Mouse (Mus musculus): ENCODE measurements around the gene Sspn. TPM values are rescaled to one million over a fixed set of nuclear protein-coding genes. Genes with fewer than 3 reads are reported as not detected.

The Sspn gene
- total RNA-seq, 2 experiments from 2014 or later, result not detected

DNA sequence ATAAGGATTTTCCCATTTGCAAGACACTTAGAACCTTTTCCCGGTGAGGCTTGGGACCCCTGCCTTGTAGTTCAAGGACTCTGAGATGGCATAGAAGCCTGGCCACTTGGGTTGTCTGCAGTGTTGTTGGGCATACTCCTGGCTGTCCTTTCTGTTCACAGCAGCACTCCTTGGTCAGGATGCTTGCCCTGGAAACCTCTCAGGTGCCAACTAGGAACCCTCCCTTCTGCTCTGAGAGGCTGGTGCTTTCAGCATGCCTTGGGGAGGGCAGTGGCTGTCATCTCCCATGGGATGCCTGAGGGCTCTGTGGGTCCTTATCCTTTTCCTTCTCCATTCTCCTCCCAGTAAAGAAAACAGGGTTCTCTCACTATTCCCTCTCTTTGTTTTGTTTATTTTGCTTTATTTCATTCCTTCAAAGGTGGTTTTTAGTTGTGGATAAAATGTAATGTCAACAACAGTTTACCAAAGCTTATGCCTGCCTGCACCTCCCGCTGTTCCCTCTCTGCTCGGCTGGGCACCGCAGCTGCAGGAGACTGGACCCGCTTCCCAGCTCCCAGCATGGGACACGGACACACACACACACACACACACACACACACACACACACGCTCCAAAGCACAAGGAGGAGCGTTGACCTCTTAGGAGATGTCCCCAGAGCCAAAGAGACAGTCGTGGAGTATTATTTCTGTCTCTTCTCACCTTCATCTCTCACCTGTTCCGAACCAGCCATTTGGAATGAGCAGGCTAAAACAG, 77.9 kb downstream of the Sspn start:
- no peak for ATAC-seq (ENCODE audit: poor library complexity, severe bottlenecking)

DNA sequence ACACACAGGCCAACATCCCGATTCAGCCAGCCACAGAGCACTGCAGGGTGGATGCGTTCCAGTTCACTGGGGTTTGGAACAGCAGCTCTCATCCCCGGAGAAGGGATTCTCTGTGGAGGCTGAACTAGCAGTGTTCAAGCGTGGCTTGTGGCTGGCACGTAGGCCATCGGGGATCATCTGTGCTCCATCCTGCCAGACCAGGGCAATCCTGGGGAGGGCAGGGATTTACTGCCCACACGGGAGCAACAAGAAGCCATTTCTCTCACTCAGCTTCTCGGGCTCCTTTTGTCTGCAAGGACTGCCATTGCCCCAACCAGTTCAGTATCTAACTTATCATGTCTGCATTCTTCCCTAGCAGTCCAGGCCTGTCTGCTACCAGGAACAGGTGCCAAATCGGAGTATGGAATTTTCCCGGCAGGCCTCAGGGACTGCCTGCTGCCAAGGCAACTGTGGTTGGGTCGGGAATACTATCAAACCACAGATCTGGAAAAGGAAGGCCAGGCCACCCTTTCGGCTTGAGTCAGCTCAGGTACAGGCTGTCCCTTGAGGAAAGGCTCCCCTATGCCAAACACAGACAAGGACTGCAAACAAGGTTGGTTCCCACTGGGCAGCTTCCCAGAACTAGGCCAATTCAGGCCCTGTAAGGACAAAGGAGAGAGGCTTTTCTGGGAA, 78.8 kb downstream of the Sspn start:
- no peak for ATAC-seq (ENCODE audit: poor library complexity, severe bottlenecking)

GRCm38 (mm10) chr6:146014312-146014711, 82.9 kb downstream of the Sspn start:
- ATAC-seq (ENCODE audit: poor library complexity, severe bottlenecking), result peak; percentile 55

Other genes starting within 250 kb of the Sspn start
- gene Rassf8, start 184.9 kb upstream of the Sspn start, total RNA-seq (2015), result 13.3 and 16.1 TPM in 2 replicates
- 20.7 and 26.0 TPM in 2 replicates for gene Rassf8, start 184.9 kb upstream of the Sspn start, total RNA-seq (2017)
- 0.02 TPM in 1 of 2 replicates, not detected in the other for gene Bhlhe41, start 66.1 kb upstream of the Sspn start, total RNA-seq (2015)
- gene Bhlhe41, start 66.1 kb upstream of the Sspn start, total RNA-seq (2017), result not detected in 2 replicates

Measured in megakaryocyte, adult 5-6 weeks (primary cell).